Mouse (Mus musculus): ENCODE measurements around the gene Alk.

- no peak for TF ChIP-seq CTCF (IDR thresholded peaks at IDR 0.05; ENCODE audit: low read depth)
- TF ChIP-seq EP300 (IDR thresholded peaks at IDR 0.05; ENCODE audit: low read depth) = no peak
Observed at GRCm38 (mm10) chr17:72571379-72571778, 33.0 kb downstream of the Alk start.

All from liver, embryonic 14.5 days (tissue).